Mouse (Mus musculus) left cerebral cortex, adult 2 months (tissue): ENCODE results near the gene Apol9b. TPM values are rescaled to one million over a fixed set of nuclear protein-coding genes. Genes with fewer than 3 reads are reported as not detected.
A peak's percentile ranks its signal among the peaks of the same experiment; 100 is the strongest.

Experiments used
- DNase-seq, 2 experiments: peaks; one replicate each; pipeline ENCODE4 v3.0.0; 2021 to 2022; ENCODE audit warnings: low spot score in 2 of 2, mixed read lengths in 1 of 2; ENCODE audit errors: extremely low spot score in 1 of 2
- H3K27ac ChIP-seq: fragments of 200-600 bp; 2 replicates; pipeline ENCODE4 v1.8.1; 2022
- H3K4me3 ChIP-seq: fragments of 200-600 bp; 2 replicates; pipeline ENCODE4 v1.8.1; 2022
- CTCF ChIP-seq: fragments of 200-600 bp; IDR thresholded peaks from 2 replicates; pipeline ENCODE4 v1.8.1; 2022; ENCODE audit warnings: antibody characterized with exemption, mild to moderate bottlenecking, moderate library complexity
- intact Hi-C: fragments of 180-260 bp; cut with DNase I; formaldehyde crosslinking; loops from one replicate; pipeline ENCODE4 v1.15.1; 2025
- total RNA-seq, 2 experiments: library from RNA; stranded (reverse); gene quantifications; 2 replicates each; pipeline ENCODE4 v1.2.3; 2021

Apol9b gene
- total RNA-seq, 2 experiments from 2014 or later: not detected

GRCm38 (mm10) chr15:77770341-77770740 lies 41.5 kb downstream of the Apol9b start:
- Histone ChIP-seq H3K4me3 (no peak overlapping the region), H3K27ac (no peak overlapping the region)
- DNase-seq: no peak
- no peak for TF ChIP-seq CTCF
- intact Hi-C loops: no loop called here

GRCm38 (mm10) chr15:77770942-77771341 lies 42.1 kb downstream of the Apol9b start:
- DNase-seq: no peak
- intact Hi-C loops: no loop called here
- H3K27ac ChIP-seq: no peak overlapping the region
- no peak for TF ChIP-seq CTCF
- no peak overlapping the region for H3K4me3 ChIP-seq

- Histone ChIP-seq H3K27ac (no peak overlapping the region), H3K4me3 (no peak overlapping the region)
- DNase-seq: no peak
- intact Hi-C loops: no loop called here
- TF ChIP-seq CTCF: no peak
Measured at GRCm38 (mm10) chr15:77773099-77773915, 44.5 kb downstream of the Apol9b start.

GRCm38 (mm10) chr15:77774303-77774702 lies 45.5 kb downstream of the Apol9b start:
- Histone ChIP-seq H3K27ac (no peak overlapping the region), H3K4me3 (no peak overlapping the region)
- intact Hi-C loops: no loop called here
- no peak for TF ChIP-seq CTCF
- DNase-seq: no peak

- intact Hi-C loops: loop anchor here (1.0 kb wide), 1 partner anchor 142 kb away; no protein-coding TSS in a partner anchor
- TF ChIP-seq CTCF: peak; percentile 99
- Histone ChIP-seq H3K27ac (no peak overlapping the region), H3K4me3 (no peak overlapping the region)
- DNase-seq: peak; percentile 72 to 80
Measured at GRCm38 (mm10) chr15:77775186-77775963, 46.5 kb downstream of the Apol9b start.

GRCm38 (mm10) chr15:77782449-77783014 lies 53.7 kb downstream of the Apol9b start:
- Histone ChIP-seq H3K27ac (no peak overlapping the region), H3K4me3 (no peak overlapping the region)
- intact Hi-C loops: loop anchor here (5.0 kb wide), 1 partner anchor 60 kb away; the partner anchor contains the start of gene Myh9
- DNase-seq: no peak
- TF ChIP-seq CTCF: peak; percentile 74

GRCm38 (mm10) chr15:77784039-77784824 lies 55.4 kb downstream of the Apol9b start:
- TF ChIP-seq CTCF: no peak; the same call in 1 of the 2 replicates
- intact Hi-C loops: loop anchor here (5.0 kb wide), 1 partner anchor 58 kb away; the partner anchor contains the start of gene Myh9
- H3K27ac ChIP-seq: peak overlapping the region; percentile 83
- H3K4me3 ChIP-seq: no peak overlapping the region
- peak; percentile 70 to 75 for DNase-seq

- Histone ChIP-seq H3K27ac (no peak overlapping the region), H3K4me3 (no peak overlapping the region)
- no peak for TF ChIP-seq CTCF
- intact Hi-C loops: no loop called here
- no peak for DNase-seq
Measured at GRCm38 (mm10) chr15:77785807-77786206, 57.0 kb downstream of the Apol9b start.

Other genes starting within 250 kb of the Apol9b start
- gene Apol11a, start 220.8 kb upstream of the Apol9b start, total RNA-seq: not detected
- gene Apol7c, start 195.7 kb upstream of the Apol9b start, total RNA-seq: not detected
- not detected for gene 1700025B11Rik, start 167.1 kb upstream of the Apol9b start, total RNA-seq
- under 1 TPM in 1 of 2 experiments, not detected in 1; 0.18 TPM for gene Apol10b, start 132.9 kb upstream of the Apol9b start, total RNA-seq
- not detected for gene Gm36245, start 129.8 kb upstream of the Apol9b start, total RNA-seq
- under 1 TPM in 1 of 2 experiments, not detected in 1; 0.23 TPM for gene Apol11b, start 85.8 kb upstream of the Apol9b start, total RNA-seq
- under 1 TPM in 1 of 2 experiments, not detected in 1; 0.14 TPM for gene Apol7e, start 30.2 kb upstream of the Apol9b start, total RNA-seq
- gene Apol8, start 28.0 kb downstream of the Apol9b start, total RNA-seq: 1 to 10 TPM; 5.1 to 5.8 TPM
- gene Myh9, start 113.1 kb downstream of the Apol9b start, total RNA-seq: 10 to 100 TPM; 81.2 to 91.4 TPM
- gene Txn2, start 200.0 kb downstream of the Apol9b start, total RNA-seq: 100 to 1,000 TPM; 139 to 143 TPM
- 10 to 100 TPM; 10.9 to 11.9 TPM for gene Foxred2, start 227.7 kb downstream of the Apol9b start, total RNA-seq
- 100 to 1,000 TPM; 101 to 102 TPM for gene Eif3d, start 241.8 kb downstream of the Apol9b start, total RNA-seq